Mouse (Mus musculus): ENCODE measurements around the gene A430033K04Rik. TPM values are rescaled to one million over a fixed set of nuclear protein-coding genes. Genes with fewer than 3 reads are reported as not detected.

The A430033K04Rik gene
- total RNA-seq, 2 experiments from 2014 or later = 6.7 to 11.9 TPM

GRCm38 (mm10) chr5:138694036-138694435 is 71.4 kb downstream of the A430033K04Rik start:
- no peak for ATAC-seq (replicated peaks; ENCODE audit: poor library complexity, severe bottlenecking)

- peak; percentile 97 for ATAC-seq (replicated peaks; ENCODE audit: poor library complexity, severe bottlenecking)
Observed at GRCm38 (mm10) chr5:138694496-138695167, 72.0 kb downstream of the A430033K04Rik start.

DNA sequence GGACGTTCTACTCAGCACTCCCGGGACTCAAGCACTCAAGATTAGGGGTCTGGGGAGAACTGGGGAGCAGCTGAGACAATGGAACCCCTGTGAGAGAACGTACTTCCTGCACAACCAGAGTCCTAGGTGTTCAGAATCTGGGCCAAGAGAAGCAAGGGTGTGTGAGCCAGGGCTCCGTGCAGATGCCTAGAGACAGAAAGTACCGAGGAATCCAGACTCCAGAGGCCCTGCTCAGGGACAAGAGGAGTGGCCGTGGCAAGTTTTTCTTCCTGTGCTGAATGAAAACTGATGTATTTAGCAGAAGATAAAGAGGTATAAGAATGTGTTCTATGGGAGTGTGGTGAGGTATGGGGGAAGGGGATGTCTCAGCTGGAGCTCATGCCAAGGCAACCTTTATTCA is 74.8 kb downstream of the A430033K04Rik start:
- ATAC-seq (replicated peaks; ENCODE audit: poor library complexity, severe bottlenecking) = no peak

Other genes with a start within 250 kb of the A430033K04Rik start
- gene Zfp157, start 181.4 kb upstream of the A430033K04Rik start, total RNA-seq (2014; fragmentation: Nextera tagmentation) = 16.7 and 21.8 TPM in 2 replicates
- gene Zfp157, start 181.4 kb upstream of the A430033K04Rik start, total RNA-seq (2017) = 12.3 and 17.9 TPM in 2 replicates
- not detected in 2 replicates for gene 1700123K08Rik, start 58.1 kb upstream of the A430033K04Rik start, total RNA-seq (2014; fragmentation: Nextera tagmentation)
- gene 1700123K08Rik, start 58.1 kb upstream of the A430033K04Rik start, total RNA-seq (2017) = not detected in 2 replicates
- 34.4 and 34.7 TPM in 2 replicates for gene Zfp68, start 3.1 kb upstream of the A430033K04Rik start, total RNA-seq (2014; fragmentation: Nextera tagmentation)
- gene Zfp68, start 3.1 kb upstream of the A430033K04Rik start, total RNA-seq (2017) = 56.2 and 72.1 TPM in 2 replicates
- gene Fam20c, start 131.7 kb downstream of the A430033K04Rik start, total RNA-seq (2014; fragmentation: Nextera tagmentation) = 1.5 and 6.0 TPM in 2 replicates
- gene Fam20c, start 131.7 kb downstream of the A430033K04Rik start, total RNA-seq (2017) = 1.4 and 4.7 TPM in 2 replicates
- not detected in 2 replicates for gene Gm5294, start 197.2 kb downstream of the A430033K04Rik start, total RNA-seq (2014; fragmentation: Nextera tagmentation)
- 0.52 TPM in 2 replicates for gene Gm5294, start 197.2 kb downstream of the A430033K04Rik start, total RNA-seq (2017)

Measured in granulocyte monocyte progenitor cell, adult 5-6 weeks (primary cell).